Mouse (Mus musculus) cerebellum, adult 11-12 months (tissue): Measurements from ENCODE around the gene Cmbl.

Experiments used
- DNase-seq: peaks from one replicate; pipeline ENCODE4 v3.0.0; 2022

Gene Cmbl

GRCm38 (mm10) chr15:31565184-31565583, at the start of gene Cmbl:
TSS of gene Cmbl (plus strand) at chr15:31565389.
- no peak for DNase-seq

- no peak for DNase-seq
Observed at GRCm38 (mm10) chr15:31517186-31517585, 48.0 kb upstream of the Cmbl start.

- no peak for DNase-seq
Observed at GRCm38 (mm10) chr15:31518371-31518770, 46.8 kb upstream of the Cmbl start.

DNA sequence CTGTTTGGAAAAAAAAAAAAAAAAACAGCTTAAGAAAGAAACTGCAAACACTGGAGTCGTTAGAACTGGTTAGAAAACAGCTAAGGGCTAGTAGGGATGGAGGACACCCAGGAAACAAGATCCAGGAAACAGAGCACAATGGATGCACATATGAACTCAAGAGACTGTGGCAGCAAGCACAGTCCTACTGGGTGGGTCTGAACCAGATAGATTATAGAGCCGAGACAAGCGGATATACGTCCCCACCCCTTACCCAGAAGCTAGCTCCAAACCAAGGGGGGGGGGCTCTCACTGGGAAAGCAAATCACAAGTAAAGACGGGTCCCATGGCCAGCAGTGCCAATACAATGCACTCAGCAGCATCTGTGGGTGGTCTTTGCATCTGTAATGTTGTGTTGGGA, 46.2 kb upstream of the Cmbl start:
- DNase-seq, result no peak

DNA sequence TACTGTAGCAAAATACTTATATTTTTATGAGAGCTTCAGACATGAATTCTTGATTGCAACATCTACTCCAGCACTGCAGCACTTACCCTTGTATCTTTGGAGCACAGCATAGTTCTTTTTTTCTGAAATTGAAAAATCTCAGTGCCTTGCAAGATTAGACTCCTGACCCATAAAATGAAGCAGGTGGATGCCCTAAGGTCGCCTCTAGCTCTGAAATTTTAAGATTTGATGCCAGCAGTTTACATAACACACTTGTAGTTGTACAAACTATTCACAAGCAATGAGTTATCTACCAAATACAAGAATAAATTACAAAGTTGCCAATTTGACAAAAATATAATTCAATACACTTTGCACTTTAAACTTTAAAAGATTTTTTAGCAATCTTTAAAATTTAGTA, 38.7 kb upstream of the Cmbl start:
- no peak for DNase-seq

- no peak for DNase-seq
Observed at GRCm38 (mm10) chr15:31528477-31528876, 36.7 kb upstream of the Cmbl start.

GRCm38 (mm10) chr15:31529103-31529502, 36.1 kb upstream of the Cmbl start:
- no peak for DNase-seq

GRCm38 (mm10) chr15:31529811-31530658, 35.2 kb upstream of the Cmbl start:
- DNase-seq, result peak; percentile 78

GRCm38 (mm10) chr15:31530659-31531445, 34.3 kb upstream of the Cmbl start, which contains the start of gene March6:
TSS of gene March6 (minus strand) at chr15:31531053.
- DNase-seq, result peak; percentile 94

GRCm38 (mm10) chr15:31531446-31532330, 33.5 kb upstream of the Cmbl start:
- DNase-seq, result peak; percentile 25

GRCm38 (mm10) chr15:31532331-31533021, 32.7 kb upstream of the Cmbl start:
- DNase-seq, result no peak

GRCm38 (mm10) chr15:31533529-31533928, 31.7 kb upstream of the Cmbl start:
- DNase-seq, result no peak

GRCm38 (mm10) chr15:31534421-31535258, 30.5 kb upstream of the Cmbl start:
- DNase-seq, result no peak

DNA sequence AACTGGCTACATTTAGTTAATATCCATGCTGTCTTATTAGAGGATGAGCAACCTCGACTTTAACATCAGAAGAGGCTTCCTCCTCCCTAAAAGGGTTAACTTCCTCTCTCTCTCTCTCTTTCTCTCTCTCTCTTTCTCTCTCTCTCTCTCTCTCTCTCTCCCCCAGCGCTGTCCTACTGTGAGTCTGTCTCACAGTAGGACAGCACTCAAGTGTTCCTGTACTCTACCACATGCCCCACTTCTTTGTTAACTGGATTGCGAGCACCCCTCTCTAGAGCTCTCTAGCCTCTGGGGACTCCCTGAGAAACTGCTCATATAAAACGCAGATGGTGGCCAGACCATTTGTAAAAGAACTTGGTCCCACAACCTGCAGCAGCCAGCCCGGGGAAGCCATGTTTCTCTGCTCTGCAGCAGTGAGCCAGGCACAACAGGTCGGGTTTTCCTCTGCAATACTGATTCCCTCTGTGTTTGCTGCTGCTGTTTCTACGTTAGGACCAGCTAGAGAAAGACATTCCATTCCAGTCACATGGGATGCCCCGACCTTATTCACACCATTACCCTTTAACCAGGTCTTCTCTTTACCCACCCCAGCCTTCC, 29.8 kb upstream of the Cmbl start:
- DNase-seq, result no peak

GRCm38 (mm10) chr15:31536051-31536737, 29.0 kb upstream of the Cmbl start:
- no peak for DNase-seq

DNA sequence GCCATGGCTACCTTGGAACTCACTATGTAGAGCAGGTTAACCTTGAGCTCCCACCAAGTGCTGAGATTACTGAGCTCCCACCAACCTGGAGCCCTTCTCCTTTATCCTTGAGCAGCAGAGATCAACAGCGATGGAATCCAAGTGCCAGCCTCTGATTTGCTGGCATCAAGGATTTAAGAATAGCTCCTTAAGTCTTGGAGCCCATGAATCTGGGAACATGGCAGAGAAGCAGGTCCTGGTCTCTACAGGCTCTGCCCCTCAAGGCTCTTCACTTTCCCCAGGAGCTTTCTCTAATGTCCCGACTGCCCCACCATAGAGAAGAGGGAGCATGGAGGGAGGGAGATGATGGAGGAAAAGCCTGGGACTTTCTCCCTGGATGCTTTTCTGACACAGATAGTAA, 27.5 kb upstream of the Cmbl start:
- no peak for DNase-seq

- DNase-seq, result no peak
Observed at GRCm38 (mm10) chr15:31538346-31538745, 26.8 kb upstream of the Cmbl start.

- no peak for DNase-seq
Observed at GRCm38 (mm10) chr15:31539643-31540512, 25.3 kb upstream of the Cmbl start.

GRCm38 (mm10) chr15:31540513-31540802, 24.7 kb upstream of the Cmbl start:
- no peak for DNase-seq
